Mouse (Mus musculus): ENCODE measurements around the gene Foxk1. TPM values are rescaled to one million over a fixed set of nuclear protein-coding genes. Genes with fewer than 3 reads are reported as not detected.

Foxk1 gene
- polyA plus RNA-seq, 1 experiment from 2014 or later = 6.0 TPM

DNA sequence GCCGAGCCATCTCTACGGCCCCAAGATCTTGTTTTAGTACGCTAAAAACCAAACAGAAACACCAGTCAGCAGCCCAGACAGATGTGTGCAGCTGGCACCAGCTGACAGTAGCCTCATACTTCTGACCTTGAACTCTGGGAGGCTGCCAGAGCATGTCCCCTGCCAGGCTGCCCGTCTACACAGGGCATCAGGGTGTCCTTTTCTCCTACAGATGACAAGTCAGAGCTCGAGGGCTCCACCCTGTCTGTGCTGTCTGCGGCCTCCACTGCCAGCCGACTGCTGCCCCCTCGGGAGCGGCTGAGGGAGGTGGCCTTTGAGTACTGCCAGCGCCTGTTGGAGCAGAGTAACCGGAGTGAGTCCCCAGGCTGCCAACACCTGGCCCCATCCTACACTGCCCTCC lies 68.5 kb downstream of the Foxk1 start:
- Histone ChIP-seq H3K9me3 (replicated peaks) (no peaks in the 10 kb centered on the region), H3K4me3 (replicated peaks) (no peak overlapping the region), H3K9ac (replicated peaks) (no peak overlapping the region), H3K4me1 (peaks cover 13% of the 10 kb centered on the region), H3K4me2 (no peak overlapping the region), H3K27me3 (replicated peaks) (no peaks in the 10 kb centered on the region), H3K36me3 (peaks cover 30% of the 10 kb centered on the region), H3K27ac (replicated peaks) (no peak overlapping the region)
- ATAC-seq (ENCODE audit: low FRiP score) = no peak
- WGBS = 92% methylated on average over 11 of the region's 11 CpGs

DNA sequence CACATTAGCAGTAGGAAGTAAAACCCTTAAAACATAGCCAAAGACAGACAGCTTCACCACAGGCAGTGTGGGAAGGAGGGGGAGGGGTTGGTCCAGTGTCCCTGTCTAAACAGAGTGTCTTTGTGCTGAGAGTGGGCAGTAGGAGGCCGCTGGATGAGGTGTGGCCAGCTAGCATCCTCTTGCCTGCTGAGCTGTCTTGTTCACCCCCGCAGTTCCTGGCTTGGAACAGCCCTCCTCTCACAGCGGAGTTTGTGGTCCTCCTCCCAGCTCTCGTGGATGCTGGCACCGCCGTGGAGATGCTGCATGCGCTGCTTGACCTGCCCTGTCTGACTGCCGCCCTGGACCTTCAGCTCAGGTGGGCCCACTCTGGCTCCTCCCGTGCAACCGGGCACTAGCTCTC lies 72.4 kb downstream of the Foxk1 start:
- H3K27me3 ChIP-seq (replicated peaks) = no peaks in the 10 kb centered on the region
- peak; percentile 30; the same call in 1 of the 2 replicates for ATAC-seq (ENCODE audit: low FRiP score)
- no peak overlapping the region for H3K27ac ChIP-seq (replicated peaks)
- H3K36me3 ChIP-seq = peaks cover 19% of the 10 kb centered on the region
- no peak overlapping the region for H3K4me3 ChIP-seq (replicated peaks)
- peaks cover 8% of the 10 kb centered on the region; the same call in 1 of the 2 replicates for H3K4me1 ChIP-seq
- whole genome bisulfite sequencing = 61% methylated on average over 10 of the region's 10 CpGs
- peak overlapping the region; percentile 11; the same call in 1 of the 2 replicates for H3K4me2 ChIP-seq
- no peaks in the 10 kb centered on the region for H3K9me3 ChIP-seq (replicated peaks)
- H3K9ac ChIP-seq (replicated peaks) = no peak overlapping the region

DNA sequence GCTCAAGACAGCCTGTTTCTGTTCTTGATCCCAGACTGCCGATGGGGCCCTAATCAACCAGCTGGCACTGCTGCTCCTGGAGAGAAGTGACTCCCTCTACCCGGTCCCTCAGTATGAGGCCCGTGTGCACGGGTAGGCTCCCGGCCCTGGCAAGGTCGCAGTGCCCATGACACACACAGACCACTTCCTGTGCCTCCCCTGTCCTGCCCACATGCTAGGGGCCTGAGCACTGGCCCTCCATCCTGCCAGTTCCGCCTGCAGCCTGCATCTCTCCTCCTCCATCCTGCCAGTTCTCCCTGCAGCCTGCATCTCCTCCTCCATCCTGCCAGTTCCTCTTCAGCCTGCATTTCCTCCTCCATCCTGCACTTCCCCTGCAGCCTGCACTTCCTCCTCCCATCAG lies 74.4 kb downstream of the Foxk1 start:
- no peak overlapping the region for H3K9ac ChIP-seq (replicated peaks)
- 88% methylated on average over 7 of the region's 7 CpGs for WGBS
- H3K36me3 ChIP-seq = 0 out of 2 replicates have a peak, but pooled peaks cover 3% of the 10 kb centered on the region

DNA sequence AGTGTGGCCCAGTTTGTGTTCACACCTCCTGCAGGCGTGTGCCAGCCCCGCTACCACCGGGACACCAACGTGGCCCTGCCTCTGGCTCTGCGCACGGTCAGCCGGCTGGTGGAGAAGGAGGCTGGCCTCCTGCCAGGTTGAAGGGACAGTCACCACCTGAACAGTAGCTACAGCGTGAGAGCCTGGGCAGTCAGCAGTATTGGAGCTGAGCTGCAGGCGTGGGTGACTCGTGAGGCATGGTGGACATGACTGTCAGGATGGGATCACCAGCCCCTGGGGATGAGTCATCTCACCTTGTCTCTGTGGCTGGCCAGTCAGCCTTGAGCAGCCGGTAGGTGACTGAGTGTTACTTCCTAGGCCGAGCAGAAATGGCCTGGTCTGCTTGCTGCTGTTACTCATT lies 76.0 kb downstream of the Foxk1 start:
- ATAC-seq (ENCODE audit: low FRiP score) = no peak
- Histone ChIP-seq H3K36me3 (no peaks in the 10 kb centered on the region), H3K4me3 (replicated peaks) (no peak overlapping the region), H3K27ac (replicated peaks) (no peak overlapping the region), H3K4me2 (no peak overlapping the region), H3K27me3 (replicated peaks) (no peaks in the 10 kb centered on the region), H3K9me3 (replicated peaks) (no peaks in the 10 kb centered on the region), H3K9ac (replicated peaks) (no peak overlapping the region), H3K4me1 (peaks cover 10% of the 10 kb centered on the region; the same call in 1 of the 2 replicates)
- WGBS = 82% methylated on average over 12 of the region's 12 CpGs

More for the DNA sequence above, 74.4 kb downstream of the Foxk1 start:
- ATAC-seq (ENCODE audit: low FRiP score) = no peak
- Histone ChIP-seq H3K4me2 (no peak overlapping the region), H3K4me3 (replicated peaks) (no peak overlapping the region), H3K27ac (replicated peaks) (no peak overlapping the region), H3K4me1 (peaks cover 10% of the 10 kb centered on the region; the same call in 1 of the 2 replicates), H3K9me3 (replicated peaks) (no peaks in the 10 kb centered on the region), H3K27me3 (replicated peaks) (no peaks in the 10 kb centered on the region)

DNA sequence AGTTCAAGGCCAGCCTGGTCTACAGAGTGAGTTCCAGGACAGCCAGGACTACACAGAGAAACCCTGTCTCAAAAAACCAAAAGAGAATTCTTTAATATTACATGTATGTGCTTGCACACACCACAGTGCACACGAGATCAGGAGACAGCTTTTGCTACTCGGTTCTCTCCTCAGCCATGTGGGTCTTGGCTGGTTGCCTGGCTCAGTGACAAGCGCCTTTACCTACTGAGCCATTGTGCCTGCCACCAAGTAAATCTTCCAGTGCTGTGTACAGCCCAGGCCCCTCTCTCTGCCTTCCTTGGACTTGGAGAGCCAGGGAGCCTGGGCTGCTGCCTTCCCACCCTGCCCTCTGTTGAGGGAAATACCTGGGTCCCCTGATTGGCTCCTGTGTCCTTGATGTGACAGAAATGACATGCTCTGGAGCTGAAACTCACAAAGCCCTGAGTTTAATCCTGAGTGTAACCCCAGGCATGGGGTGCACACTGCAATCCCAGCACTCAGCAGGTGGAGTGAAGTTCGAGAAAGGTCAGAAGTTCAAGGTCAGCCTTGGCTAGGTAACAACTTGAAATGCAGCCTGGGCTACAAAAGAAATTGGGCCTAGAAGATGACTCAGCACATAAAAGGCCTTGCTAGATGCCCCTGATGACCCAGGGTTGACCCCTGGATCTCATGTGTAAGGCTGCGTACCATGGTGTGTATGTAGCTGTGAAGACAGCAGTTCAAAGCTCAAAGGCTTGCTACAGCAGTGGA lies 76.7 kb downstream of the Foxk1 start:
- WGBS = 84% methylated on average over 5 of the region's 5 CpGs
- Histone ChIP-seq H3K4me1 (peaks cover 10% of the 10 kb centered on the region; the same call in 1 of the 2 replicates), H3K4me3 (replicated peaks) (no peak overlapping the region), H3K4me2 (no peak overlapping the region), H3K36me3 (no peaks in the 10 kb centered on the region; the same call in 1 of the 2 replicates), H3K27me3 (replicated peaks) (no peaks in the 10 kb centered on the region), H3K27ac (replicated peaks) (no peak overlapping the region), H3K9ac (replicated peaks) (no peak overlapping the region), H3K9me3 (replicated peaks) (no peaks in the 10 kb centered on the region)
- ATAC-seq (ENCODE audit: low FRiP score) = no peak

DNA sequence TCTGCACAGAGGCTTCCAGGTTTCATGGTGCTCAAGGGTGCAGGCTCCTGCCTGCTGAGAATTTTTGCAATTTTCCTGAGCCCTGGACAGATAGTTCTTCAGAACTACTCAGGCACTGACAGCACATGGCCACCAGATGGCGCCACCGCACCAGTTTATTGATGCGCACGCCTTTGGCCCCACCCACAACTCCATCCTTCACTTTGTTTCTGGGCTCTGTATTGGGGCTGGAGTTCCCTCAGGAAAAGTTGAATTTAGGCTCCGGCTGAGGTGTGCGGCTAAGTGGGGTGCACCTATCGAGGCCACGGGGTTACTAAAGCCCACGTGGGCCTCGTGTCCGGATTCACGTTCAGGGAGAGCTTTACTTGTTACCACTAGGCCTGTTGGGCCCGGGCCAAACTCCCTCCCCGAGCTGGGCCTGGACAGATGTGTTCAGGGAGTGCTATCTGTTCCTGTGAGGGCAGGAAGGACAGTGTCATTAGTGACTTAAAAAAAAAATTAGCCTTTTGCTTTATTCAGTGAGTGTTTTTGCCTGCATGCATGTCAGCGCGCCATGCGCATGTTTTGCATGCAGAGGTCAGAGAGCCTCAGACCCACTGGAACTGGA lies 77.6 kb downstream of the Foxk1 start:
- Histone ChIP-seq H3K4me2 (peak overlapping the region; percentile 37), H3K36me3 (no peaks in the 10 kb centered on the region; the same call in 1 of the 2 replicates), H3K9ac (replicated peaks) (no peak overlapping the region), H3K4me3 (replicated peaks) (no peak overlapping the region), H3K9me3 (replicated peaks) (no peaks in the 10 kb centered on the region), H3K27me3 (replicated peaks) (no peaks in the 10 kb centered on the region), H3K27ac (replicated peaks) (no peak overlapping the region), H3K4me1 (peaks cover 3% of the 10 kb centered on the region; the same call in 1 of the 2 replicates)
- WGBS = 28% methylated on average over 17 of the region's 17 CpGs
- peak; percentile 56 for ATAC-seq (ENCODE audit: low FRiP score)

DNA sequence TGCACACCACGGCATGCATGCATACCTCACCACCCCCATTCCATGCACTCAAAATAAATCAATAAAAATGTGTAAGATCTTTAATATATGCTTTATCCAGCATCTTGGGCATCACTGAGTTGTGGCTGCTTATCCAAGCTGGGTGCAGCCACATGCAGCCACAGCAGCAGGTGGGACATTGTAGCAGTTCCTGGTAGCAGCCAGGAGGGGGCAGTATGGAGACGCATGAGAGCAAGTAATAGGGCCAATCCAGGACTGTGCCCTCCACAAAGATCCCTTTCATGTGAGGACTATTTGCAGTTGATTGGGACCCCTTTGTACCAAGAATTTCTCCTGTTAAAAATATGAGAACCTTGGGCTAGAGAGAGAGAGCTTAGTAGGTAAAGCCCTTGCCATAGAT lies 81.2 kb downstream of the Foxk1 start:
- no peak overlapping the region for H3K27ac ChIP-seq (replicated peaks)
- no peaks in the 10 kb centered on the region for H3K9me3 ChIP-seq (replicated peaks)
- 61% methylated on average over 2 of the region's 2 CpGs for WGBS
- no peak overlapping the region for H3K4me2 ChIP-seq
- peaks cover 4% of the 10 kb centered on the region; the same call in 1 of the 2 replicates for H3K36me3 ChIP-seq
- peaks cover 3% of the 10 kb centered on the region; the same call in 1 of the 2 replicates for H3K4me1 ChIP-seq
- no peaks in the 10 kb centered on the region for H3K27me3 ChIP-seq (replicated peaks)
- H3K9ac ChIP-seq (replicated peaks) = no peak overlapping the region
- no peak for ATAC-seq (ENCODE audit: low FRiP score)
- no peak overlapping the region for H3K4me3 ChIP-seq (replicated peaks)

DNA sequence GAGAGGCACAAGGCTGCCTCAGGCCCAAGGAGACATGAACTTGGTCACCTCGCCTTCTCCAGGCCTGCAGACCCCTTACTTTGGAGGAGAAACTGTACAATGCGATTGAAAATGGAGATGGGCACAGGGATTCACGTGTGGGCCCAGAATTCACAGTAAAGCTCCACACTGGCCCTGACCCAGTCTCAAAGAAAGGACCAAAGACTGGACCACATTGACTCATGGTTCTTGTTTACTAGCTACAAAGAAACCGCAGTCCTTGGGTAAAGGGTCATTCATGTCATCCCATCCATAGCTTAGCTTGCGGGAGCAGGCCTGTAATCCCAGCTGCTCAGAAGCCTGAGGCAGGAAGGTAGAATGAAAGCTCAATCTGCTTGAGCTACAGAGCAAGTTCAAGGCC lies 82.3 kb downstream of the Foxk1 start:
- Histone ChIP-seq H3K4me3 (replicated peaks) (no peak overlapping the region), H3K4me1 (peaks cover 3% of the 10 kb centered on the region; the same call in 1 of the 2 replicates), H3K9ac (replicated peaks) (no peak overlapping the region), H3K27me3 (replicated peaks) (no peaks in the 10 kb centered on the region), H3K27ac (replicated peaks) (no peak overlapping the region), H3K9me3 (replicated peaks) (no peaks in the 10 kb centered on the region), H3K4me2 (no peak overlapping the region), H3K36me3 (peaks cover 9% of the 10 kb centered on the region; the same call in 1 of the 2 replicates)
- 93% methylated on average over 5 of the region's 5 CpGs for WGBS
- no peak for ATAC-seq (ENCODE audit: low FRiP score)

DNA sequence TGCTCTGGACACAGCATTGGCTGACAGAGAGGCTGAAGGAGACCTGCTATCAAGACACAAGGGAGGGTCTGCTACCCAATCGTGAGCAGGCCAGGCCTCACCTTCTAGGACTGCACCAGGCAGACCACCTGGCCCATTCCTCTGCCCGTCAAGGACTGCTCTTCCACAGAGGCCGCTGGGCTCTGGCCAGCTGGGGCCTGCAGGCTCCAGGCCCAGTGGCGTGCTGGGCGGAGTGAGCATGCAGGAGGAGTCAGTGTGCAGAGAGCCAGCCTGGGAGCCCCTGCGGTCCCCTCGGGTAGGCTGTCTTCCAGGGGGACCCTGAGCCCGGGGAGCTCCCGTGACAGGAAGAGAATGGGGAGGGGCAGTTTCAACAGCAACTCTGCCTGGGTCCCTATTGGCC lies 85.4 kb downstream of the Foxk1 start:
- no peaks in the 10 kb centered on the region for H3K9me3 ChIP-seq (replicated peaks)
- WGBS = 68% methylated on average over 9 of the region's 9 CpGs
- H3K9ac ChIP-seq (replicated peaks) = no peak overlapping the region
- no peaks in the 10 kb centered on the region for H3K4me1 ChIP-seq
- no peak overlapping the region for H3K27ac ChIP-seq (replicated peaks)
- ATAC-seq (ENCODE audit: low FRiP score) = no peak
- peaks cover 9% of the 10 kb centered on the region; the same call in 1 of the 2 replicates for H3K36me3 ChIP-seq
- no peak overlapping the region for H3K4me2 ChIP-seq
- H3K27me3 ChIP-seq (replicated peaks) = no peaks in the 10 kb centered on the region
- no peak overlapping the region for H3K4me3 ChIP-seq (replicated peaks)

DNA sequence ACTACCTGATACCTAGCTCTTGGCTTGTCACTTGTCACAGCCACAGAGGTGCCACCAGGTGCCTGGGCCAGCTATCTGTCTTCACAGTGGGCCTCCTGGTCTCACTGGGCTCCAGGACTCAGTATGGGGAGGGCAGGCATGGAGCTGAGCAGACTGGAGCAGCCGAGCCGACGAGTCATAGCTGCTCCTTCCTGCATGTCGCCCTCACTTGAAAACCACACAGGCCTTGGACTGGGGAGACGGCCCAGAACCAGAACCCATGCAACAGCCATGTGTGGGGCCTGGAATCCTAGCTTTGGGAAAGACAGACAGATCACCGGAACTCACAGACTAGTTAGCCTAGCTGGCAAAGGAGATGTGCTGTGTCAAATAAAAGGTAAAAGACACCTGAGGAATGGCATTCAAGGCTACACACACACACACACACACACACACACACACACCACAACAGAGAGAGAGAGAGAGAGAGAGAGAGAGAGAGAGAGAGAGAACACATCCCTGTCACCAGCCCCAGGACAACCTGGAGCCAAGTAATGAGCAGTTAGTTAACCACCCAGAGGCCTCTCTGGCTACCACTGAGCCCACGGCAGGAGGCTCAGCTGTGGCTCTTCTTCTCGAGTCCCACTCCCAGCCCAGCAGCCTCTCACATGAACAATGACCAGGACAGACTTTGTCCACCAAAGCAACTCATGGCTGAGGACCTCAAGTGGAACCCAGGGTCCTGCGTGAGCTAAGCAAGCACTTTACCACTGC lies 88.8 kb downstream of the Foxk1 start:
- no peak overlapping the region for H3K4me2 ChIP-seq
- WGBS = 76% methylated on average over 9 of the region's 9 CpGs
- no peaks in the 10 kb centered on the region for H3K27me3 ChIP-seq (replicated peaks)
- no peak overlapping the region for H3K27ac ChIP-seq (replicated peaks)
- H3K9me3 ChIP-seq (replicated peaks) = no peaks in the 10 kb centered on the region
- ATAC-seq (ENCODE audit: low FRiP score) = no peak
- peaks cover 16% of the 10 kb centered on the region for H3K36me3 ChIP-seq
- no peaks in the 10 kb centered on the region for H3K4me1 ChIP-seq
- H3K4me3 ChIP-seq (replicated peaks) = no peak overlapping the region
- no peak overlapping the region for H3K9ac ChIP-seq (replicated peaks)

DNA sequence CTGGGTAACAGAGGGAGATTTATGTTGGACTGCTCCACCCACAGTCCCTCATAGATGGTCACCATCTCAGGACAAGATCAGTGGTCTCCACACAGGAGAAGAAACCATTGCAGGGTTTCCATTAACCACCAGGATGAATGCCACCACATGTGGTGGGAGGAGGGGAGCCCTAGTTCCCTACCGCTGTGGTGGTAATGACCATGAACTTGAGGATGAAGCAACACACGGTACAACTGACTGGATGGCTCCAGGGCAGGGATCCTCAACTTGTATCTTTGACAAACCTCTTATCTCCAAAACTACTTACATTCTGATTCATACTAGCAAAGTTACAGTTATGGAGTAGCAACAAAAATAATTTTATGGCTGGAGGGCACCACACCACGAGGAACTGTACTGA lies 92.0 kb downstream of the Foxk1 start:
- no peak for ATAC-seq (ENCODE audit: low FRiP score)
- Histone ChIP-seq H3K27me3 (replicated peaks) (no peaks in the 10 kb centered on the region), H3K36me3 (peaks cover 15% of the 10 kb centered on the region), H3K9me3 (replicated peaks) (no peaks in the 10 kb centered on the region), H3K27ac (replicated peaks) (no peak overlapping the region), H3K4me2 (no peak overlapping the region), H3K4me1 (0 out of 2 replicates have a peak, but pooled peaks cover 2% of the 10 kb centered on the region), H3K4me3 (replicated peaks) (no peak overlapping the region), H3K9ac (replicated peaks) (no peak overlapping the region)
- WGBS = 92% methylated on average over 3 of the region's 3 CpGs
